Mouse (Mus musculus): ENCODE results near the gene Fhod1.

Fhod1 gene

DNA sequence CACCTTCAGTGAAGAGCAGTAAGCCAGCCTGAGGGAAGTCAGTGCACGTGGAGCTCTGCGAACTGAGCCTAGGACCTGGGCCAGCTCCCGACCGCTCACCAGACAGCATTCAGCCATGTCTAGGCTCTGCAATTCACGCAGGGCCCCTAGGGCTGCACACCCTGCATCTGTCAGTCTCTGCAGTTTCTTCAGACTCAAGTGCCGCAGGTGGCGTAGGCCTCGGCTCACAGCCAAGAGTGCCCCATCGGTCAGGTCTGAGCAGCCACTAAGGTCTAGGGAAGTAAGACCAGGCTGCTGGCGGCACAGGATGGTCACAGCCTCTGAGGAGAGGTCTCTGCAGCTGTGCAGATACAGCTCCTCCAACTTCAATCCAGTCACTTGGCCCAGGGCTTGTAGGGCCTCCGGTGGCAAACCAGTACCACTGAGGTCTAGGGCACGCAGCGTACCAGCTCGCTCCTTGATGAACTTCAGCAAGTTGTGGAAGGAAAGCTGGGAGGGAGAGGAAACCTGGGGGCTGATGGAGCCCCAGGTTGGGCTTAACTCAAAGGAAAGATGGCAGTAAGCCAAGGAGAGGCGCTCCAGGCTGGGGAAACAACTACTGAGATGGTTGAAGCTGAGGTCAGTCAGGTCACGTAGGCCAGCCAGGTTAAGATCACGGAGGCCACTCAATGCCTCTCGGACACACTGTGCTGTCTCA, 32.5 kb downstream of the Fhod1 start:
- peak in 1 of 2 experiments; percentile 57 for DNase-seq

DNA sequence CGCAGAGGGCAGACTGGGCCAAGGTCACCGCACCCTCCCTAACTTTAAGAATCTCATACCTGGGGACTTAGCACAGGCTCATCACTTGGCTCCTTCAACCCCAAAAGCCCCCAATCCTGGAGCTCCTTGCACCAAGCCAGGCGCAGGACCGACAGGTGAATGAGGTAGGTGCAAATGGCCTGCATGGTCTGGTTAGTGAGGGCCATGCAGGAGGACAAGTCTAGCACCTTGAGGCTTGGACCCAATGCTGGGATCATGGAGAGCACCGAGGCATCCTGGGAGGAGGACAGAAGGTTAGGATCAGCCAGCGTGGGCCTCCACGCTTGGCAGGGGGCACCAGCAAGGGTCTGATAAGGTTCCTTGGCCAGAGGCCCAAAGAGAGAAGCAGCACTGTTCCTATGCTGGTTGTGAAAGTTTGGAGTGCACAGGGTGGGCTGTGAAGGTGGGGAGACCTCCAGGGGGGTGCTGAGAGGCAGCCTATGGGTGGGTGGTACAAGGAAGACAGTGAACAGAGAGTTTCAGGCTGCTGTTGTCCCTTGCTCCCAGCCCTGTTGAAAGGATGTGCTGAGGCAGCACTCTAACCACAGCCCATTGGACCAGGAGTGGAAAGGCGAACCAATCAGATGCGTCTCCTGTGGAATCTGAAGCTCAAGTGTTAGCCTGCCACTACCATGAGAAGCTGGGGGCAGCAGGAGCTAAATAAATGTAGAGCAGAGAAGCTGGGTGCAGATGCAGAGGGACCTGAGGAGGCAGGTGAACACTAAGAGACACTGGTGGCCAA, 33.9 kb downstream of the Fhod1 start:
- DNase-seq = no peak

DNA sequence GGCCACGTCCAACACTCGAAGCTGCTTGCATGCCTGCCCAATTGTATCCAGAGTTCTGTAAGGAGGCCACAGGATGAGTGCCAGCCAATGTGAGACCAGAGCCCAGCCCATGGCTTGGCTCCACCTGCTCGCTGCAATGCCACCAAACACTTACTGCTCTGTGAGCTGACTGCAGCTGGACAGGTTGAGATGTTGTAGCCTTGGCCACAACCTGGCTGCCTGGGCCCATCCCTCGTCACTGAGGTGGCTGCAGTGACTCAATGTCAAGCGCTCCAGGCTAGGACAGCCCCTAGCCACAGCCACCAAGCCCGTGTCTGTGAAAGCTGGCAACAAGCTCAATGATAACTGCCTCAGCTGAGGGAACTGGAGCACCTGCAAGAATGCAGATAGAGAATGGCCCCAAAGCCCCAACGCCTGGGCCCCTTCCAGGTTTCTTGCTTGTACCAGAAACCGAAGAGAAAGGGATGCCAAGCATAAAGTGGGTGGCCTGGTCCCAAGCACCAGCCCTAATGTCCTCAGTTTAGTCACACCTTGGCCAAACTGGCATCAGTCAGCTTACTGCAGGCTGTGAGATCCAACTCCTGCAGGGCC, 34.8 kb downstream of the Fhod1 start:
- no peak for DNase-seq

DNA sequence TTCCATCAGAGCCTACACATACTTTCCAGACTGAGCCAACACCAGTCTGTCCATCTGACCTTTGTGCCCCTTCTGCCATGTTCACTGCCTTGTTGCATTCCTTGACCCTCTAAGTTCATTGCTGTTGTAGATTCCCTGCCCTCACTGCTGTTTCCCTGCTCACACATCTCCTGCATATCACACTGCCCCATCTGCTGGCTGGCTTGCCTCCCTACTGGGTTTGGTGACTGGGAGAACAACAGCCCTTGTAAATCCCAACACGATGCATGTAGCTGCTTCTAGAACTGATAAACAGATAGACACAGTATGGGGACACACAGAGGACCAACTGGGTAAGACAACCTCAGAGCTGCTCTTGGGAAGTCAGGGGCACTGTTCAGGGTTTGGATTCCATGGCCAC, 36.0 kb downstream of the Fhod1 start:
- no peak for DNase-seq

DNA sequence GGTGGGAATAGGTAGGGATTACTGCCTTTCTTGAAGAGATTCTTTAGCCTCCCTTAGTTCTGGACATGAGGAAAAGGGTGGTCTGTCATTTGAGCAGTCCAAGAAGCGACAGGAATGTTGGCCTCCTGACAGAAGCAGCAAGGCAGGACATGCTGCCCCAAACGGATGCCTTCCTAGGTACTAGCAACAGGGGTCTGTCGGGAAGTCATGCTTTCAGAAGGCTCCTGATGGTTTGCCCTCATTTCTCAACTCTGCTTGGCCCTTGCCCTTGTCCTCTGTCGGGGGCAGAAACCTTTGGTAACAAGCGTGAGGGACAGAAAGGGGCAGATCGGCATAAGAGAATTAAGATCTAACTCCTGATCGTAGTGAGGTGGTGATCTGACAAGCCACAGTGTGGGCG, 37.6 kb downstream of the Fhod1 start:
- peak in 1 of 2 experiments; percentile 54 for DNase-seq

DNA sequence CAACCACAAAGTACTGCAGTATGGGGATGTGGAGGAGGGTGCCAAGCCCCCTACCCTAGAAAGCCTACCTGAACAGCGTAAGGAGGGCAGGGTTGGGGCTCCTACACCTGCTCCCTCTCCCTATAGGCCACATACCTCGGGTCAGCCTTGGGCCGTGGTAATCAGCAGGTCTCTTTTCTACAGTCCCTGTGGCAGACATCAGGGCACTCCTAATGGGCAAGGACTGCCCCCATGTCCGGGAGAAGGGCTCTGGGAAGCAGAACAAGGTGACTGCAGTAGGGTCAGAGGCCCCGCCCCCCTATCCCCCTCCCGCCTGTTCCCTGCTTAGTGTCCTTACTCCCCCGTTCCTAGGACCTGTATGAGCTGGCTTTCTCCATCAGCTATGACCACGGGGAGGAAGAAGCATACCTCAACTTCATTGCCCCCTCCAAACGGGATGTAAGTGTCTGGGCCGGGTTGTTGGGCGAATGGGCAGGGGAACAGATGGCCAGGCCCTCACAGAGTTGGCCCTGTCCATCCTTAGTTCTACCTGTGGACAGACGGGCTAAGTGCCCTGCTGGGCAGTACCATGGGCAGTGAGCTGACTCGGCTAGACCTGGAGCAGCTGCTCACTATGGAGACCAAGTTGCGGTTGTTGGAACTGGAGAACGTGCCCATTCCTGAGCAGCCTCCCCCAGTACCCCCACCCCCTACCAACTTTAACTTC, 38.5 kb downstream of the Fhod1 start:
- peak; percentile 90 to 93 for DNase-seq

DNA sequence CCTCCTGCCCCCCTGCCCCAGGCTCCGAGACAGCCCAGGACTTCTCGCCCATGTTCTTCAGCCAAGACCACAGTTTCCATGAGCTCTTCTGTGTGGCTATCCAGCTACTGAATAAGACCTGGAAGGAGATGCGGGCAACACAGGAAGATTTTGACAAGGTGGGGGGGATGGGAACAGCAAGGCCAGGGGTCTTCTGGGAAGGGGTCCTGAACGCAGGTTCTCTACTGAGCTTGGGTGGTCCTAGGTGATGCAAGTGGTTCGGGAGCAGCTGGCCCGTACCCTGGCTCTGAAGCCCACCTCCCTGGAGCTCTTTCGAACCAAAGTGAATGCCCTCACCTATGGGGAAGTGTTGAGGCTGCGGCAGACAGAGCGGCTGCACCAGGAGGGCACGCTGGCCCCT, 39.3 kb downstream of the Fhod1 start:
- DNase-seq = no peak

DNA sequence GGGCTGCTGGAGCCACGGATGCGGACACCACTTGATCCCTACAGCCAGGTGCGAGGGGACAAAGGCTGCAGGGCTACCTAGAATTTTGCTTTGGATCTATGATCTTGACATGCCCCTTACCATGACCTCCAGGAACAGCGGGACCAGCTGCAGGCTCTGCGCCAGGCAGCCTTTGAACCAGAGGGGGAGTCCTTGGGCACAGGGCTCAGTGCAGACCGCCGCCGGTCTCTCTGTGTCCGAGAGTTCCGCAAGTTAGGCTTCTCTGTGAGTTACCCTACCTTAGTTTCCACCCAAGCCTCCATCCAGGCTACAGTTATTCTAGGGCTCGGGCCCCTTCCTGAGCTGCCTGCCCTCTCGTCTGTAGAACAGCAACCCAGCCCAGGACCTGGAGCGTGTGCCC, 40.1 kb downstream of the Fhod1 start:
- DNase-seq = no peak

DNA sequence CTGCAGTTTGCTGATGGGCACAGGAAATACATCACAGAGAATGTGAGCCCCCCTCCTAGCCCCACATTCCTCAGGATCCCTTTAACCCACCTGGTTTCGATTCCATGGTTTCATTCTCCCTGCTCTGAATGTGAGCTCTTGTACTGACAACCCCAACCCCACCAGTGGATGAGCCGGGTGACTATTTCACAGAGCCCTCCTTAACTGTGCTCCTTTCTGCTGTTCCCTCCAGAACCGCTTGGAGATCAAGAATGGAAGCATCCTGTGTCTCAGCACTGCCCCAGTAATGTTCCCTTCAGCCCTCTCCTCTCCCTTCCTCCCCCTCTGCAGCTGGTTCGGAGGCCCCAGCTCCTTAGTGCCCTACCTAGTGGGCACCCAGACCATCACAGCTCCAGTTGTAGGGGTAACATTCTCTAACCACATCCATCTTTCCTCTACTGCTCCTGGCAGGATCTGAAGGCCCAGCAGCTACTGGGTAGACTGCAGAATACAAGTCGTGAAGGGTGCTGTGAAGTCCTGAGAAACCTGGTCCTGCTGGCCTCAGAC, 41.5 kb downstream of the Fhod1 start:
- DNase-seq = no peak

DNA sequence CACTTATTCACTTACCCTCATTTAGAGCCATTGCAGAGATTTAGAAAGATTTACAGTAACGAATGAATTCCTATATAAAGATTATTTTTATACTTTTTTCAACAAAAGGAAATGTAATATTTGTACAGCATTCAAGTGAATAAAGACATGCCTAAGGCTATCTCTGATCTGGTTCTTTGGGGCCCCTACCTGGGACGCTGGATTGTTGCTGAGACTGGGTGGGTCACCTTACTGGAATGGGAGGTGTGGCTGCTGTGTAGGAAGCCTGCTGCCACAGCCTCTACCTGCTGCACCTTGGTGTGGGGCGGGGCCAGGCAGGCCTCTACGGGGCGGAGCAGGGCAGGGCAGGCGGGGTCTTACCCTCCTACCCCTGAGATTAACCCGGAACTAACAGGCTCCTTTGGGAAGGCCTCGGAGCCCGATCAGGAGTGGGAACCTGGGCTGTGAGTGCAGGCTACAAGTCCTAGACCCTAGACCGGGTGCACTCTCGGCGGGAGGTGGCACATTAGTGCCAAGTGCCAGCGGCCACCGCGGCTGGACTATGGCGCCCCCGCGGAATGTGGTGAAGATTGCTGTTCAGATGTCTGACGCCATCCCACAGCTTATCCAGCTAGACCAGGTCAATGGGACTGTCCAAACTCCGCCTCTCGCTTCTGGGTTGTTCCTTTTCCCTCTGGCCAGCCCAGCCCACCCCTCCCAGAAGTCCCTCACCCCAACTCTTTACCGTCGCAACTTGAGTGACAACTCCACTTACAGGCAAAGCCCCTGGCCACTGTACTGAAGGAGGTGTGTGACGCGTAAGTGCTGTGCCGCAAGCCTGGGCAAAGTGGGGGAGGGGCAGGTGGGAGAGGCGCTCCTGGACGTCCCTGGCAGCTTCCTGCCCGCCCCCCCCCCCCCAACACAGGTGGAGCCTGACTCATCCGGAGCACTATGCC, 42.3 kb downstream of the Fhod1 start, which contains the start of gene Elmo3:
Elmo3 (plus strand) TSS at position 391 of the 935 bp plus-strand sequence.
- peak; percentile 82 to 87 for DNase-seq

DNA sequence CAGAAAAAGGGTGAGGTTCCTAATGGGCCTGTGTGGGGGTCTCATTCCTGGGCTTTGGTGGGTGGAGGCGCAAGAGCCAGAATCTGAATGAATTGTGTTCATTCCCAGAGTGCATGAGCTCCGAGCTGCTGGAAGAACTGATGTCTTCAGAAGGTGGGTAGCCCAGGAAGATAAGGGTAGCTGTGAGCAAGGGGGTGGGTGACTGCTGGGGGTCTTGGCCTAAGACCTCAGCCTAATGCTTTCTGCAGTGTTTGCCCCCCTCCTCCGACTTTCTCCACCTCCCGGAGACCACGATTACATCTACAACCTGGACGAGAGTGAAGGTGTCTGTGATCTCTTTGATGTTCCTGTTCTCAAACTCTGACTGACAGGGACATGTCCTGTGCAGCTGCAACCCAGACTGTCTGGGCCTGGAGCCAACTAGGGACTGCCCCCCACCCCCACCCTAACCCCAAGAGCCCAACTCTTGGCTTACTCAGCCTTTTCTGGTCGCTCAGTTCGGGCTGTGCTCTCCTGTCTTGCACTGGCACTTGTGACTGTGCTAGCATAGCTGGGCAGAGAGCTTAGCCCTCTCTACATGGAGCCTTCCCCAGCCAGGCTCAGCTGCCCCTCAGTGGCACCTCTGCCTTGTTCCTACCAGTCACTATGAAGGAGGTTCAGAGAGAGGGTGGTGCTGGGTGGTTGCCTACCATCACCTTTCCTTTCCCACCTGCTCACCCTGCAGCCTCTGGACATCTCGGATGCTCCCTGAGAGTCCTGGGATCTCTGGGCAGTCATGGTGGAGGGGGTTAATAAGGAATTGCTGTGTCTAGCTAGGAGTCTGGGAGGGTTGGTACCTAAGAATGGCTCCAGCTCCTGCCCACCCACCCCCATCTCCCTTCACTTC, 43.2 kb downstream of the Fhod1 start:
- DNase-seq = peak in 1 of 2 experiments; percentile 20

DNA sequence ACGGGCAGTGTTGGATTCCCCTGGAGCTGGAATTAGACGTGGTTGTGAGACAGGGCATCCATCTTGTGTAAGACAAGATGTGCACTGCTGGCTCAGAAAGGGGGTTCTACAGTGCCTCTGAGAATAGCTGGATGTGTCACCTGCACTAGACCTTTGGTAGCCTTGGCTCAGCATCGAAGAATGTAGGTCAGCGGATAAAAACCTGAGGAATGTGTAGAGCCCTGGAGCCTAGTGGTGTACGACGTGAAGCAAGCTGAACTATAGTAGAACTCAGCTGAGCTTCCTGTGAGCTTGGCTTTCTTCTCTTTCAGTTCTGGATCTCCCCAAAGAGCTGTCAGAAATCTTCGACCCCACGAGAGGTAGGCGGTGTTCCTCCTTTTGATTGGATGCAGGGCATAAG, 43.9 kb downstream of the Fhod1 start:
- no peak for DNase-seq

DNA sequence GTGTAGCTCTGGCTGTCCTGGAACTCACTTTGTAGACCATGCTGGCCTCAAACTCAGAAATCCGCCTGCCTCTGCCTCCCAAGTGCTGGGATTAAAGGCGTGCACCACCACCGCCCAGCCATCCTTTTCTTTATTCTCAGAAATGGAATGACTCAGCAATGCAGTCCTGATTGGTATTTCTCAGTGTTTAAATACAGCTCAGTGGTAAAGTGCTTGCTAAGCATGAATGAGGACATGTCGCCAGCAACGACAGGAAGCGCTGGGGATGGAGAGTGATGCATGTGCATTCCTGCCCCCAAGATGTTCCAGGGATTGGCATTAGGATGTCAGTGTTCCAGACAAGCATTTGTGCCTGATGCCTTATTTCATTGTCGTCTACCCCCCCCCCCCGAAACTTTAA, 44.4 kb downstream of the Fhod1 start:
- DNase-seq = no peak

DNA sequence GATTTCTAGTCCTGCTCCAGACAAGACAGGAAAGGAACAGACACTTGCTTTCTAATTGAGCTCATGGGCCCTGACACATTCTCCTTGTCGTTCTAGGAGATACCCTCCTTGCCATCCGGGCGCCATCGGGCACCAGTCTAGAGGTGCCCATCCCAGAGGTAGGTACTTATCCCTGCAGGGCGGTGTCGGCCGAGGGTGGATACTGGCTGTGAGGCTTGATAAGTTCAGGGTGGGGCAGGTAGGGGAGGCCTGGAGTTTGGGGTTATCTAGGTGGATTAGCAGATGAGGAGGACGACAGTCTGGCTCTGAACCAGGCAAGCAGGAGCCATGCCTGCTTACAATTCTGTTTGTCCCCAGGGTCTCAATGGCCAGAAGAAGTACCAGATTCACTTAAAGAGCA, 47.8 kb downstream of the Fhod1 start:
- peak in 1 of 2 experiments; percentile 9 for DNase-seq

DNA sequence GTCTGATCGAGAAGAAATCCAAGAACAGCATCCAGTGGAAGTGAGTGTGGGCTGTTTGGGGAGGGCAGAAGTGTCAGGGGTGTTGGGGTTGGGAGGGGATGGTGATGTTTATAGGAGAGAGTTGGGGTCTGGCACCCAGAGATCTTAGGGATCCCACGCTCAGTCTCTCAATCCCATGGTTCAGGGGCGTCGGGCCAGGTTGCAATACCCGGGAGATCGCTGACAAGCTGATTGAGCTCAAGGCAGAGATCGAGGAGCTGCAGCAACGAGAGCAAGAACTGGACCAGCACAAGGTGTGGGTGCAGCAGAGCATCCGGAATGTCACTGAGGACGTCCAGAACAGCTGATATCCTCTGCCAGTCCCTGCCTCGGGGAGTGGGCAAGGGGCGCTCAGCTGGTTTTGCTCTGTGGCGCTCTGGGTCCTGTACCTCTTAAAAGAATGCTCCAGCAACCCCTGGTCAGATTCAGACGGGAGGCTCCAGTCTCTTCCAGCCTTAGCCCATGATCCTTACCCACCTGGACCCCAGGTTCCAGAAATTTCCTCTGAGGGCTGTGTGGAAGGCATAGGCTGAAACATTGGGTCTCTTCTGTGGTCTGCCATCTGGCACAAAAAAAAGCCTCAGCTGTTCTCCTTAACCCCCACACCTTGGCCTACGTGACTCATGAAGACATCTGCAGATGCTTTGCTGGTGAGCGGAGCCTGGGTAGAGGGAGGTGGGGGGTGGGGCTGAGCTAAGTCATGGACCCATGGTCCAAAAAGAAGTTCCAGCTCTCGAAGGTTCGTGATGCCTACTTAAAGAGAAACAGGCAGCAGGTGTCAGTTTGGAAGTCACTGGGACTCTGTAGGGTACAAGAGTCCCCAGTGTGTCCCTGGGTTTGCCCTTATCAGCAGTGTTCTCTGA, 49.2 kb downstream of the Fhod1 start:
- DNase-seq = peak in 1 of 2 experiments; percentile 48

DNA sequence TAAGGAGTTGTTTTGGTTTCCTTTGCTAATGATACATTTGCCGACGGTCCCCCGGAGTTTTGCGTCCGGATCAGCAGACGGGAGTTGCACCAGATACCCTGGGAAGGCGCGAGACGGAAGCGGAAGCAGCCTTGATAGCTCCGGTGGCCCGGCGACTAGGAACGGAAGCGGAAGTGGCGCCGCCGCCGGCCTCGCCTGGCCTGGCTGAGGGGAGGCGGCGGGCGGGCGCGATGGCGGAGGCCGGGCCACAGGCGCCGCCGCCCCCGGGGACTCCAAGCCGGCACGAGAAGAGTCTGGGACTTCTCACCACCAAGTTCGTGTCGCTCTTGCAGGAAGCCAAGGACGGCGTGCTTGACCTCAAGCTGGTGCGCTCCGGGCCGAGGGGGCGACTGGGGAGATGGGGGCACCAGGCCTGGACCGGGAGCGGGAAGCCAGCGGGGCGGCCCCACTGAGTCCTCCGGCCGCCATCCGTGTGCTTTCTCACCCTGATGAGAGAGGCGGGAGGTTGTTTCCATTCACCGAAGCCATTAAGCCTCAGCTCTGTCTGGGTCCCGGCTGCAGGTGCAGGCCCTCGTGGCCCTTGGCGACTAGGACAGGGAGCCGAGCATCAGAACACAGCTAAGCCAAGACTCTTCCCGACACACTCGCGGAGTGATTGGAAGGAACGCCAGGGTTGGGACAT, 50.1 kb downstream of the Fhod1 start, which contains the start of gene E2f4:
E2f4 (plus strand) TSS at position 153 of the 682 bp plus-strand sequence.
- DNase-seq = peak; percentile 94 to 95

DNA sequence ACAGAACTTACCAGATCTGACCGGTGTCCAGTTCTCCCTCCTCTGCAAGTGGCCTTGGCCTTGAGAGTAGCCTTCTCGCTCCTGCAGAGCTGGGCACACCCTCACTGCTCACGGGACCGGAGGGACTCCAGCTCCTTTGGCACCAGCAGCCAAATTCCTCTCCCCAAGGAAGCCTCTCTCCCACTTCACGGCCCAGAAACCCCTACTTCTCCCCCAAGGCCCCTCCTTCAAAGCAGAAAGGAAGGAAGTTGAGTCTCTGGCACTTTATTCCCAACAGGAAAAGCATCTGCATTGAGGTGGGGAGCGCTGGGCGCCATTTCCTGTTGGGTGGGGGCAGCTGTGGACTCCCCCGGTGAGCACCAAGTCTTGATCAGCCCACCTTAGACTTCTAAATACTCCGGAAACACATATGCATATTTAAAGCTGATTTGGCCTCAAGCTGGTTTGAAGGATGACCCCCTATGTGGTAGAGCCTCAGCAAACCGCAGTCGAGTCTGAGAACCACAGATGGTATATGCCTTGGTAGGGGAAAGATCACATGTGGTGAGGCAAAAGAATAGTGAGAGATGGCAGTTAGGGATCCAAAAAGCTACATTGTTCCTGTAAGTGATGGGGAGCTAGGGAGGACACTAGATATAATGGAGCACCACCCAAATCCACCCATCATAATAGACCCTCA, 51.7 kb downstream of the Fhod1 start, which contains the start of gene Exoc3l:
Exoc3l (minus strand) TSS at position 207 of the 679 bp plus-strand sequence.
- DNase-seq = peak in 1 of 2 experiments; percentile 19

DNA sequence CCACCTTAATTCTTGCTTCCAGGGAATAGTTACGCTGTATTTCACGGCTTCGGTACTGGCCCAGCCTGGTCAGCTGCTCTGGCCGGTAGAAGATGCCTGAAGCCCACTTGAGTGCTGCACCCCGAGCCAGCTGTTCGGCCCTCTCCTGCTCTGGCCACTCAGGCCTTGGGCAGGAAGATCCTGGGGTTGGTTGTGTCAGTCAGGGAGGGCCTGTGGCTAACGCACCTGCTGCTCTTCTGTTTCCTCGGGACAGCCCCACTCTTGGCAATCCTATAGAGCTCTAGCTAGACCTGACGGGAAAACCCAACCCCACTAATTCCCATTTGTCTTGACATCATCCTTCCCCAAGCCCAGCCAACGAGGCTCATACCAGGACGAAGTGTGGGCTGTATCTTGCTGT, 52.5 kb downstream of the Fhod1 start:
- DNase-seq = peak in 1 of 2 experiments; percentile 9
